Mouse (Mus musculus) intestine, postnatal 0 days (tissue): Measurements from ENCODE around the gene Cfap161. TPM values are rescaled to one million over a fixed set of nuclear protein-coding genes. Genes with fewer than 3 reads are reported as not detected.

ENCODE experiments used
- ATAC-seq: fragments of 200-750 bp; cut with Nextera tagmentation; 2 replicates; pipeline ENCODE4 v1.8.0; 2017; ENCODE audit warnings: mild to moderate bottlenecking, moderate TSS enrichment, moderate library complexity
- H3K27ac ChIP-seq: fragments of 300-500 bp; sonication (generic); 2 replicates; pipeline ENCODE4 v1.5.1; 2014; ENCODE audit warnings: mild to moderate bottlenecking, low read depth, low read length, moderate library complexity
- H3K27me3 ChIP-seq: fragments of 300-500 bp; sonication (generic); replicated peaks from 2 replicates; pipeline ENCODE4 v1.6.1; 2014; ENCODE audit warnings: low read length, mixed read lengths; ENCODE audit not compliant: control insufficient read depth, insufficient read depth
- H3K36me3 ChIP-seq: fragments of 300-500 bp; sonication (generic); 2 replicates; pipeline ENCODE4 v1.6.1; 2014; ENCODE audit warnings: mild to moderate bottlenecking, moderate library complexity; ENCODE audit not compliant: control insufficient read depth, insufficient read depth
- H3K4me1 ChIP-seq: fragments of 300-500 bp; sonication (generic); replicated peaks from 2 replicates; pipeline ENCODE4 v1.6.1; 2014; ENCODE audit warnings: antibody characterized with exemption, low read length, mixed read lengths; ENCODE audit not compliant: control insufficient read depth, insufficient read depth
- H3K4me2 ChIP-seq: fragments of 300-500 bp; sonication (generic); replicated peaks from 2 replicates; pipeline ENCODE4 v1.6.1; 2014; ENCODE audit warnings: low read depth, mild to moderate bottlenecking, moderate library complexity
- H3K4me3 ChIP-seq: fragments of 300-500 bp; sonication (generic); 2 replicates; pipeline ENCODE4 v1.5.1; 2014; ENCODE audit warnings: low read depth, low read length
- H3K9ac ChIP-seq: fragments of 300-500 bp; sonication (generic); 2 replicates; pipeline ENCODE4 v1.6.1; 2014; ENCODE audit warnings: mild to moderate bottlenecking, low read depth, low read length
- H3K9me3 ChIP-seq: fragments of 300-500 bp; sonication (generic); 2 replicates; pipeline ENCODE4 v1.6.1; 2016; ENCODE audit warnings: mixed run types; ENCODE audit not compliant: control insufficient read depth
- CTCF ChIP-seq: sonication (generic); IDR thresholded peaks from 2 replicates; pipeline ENCODE4 v1.5.1; 2016; ENCODE audit warnings: low read depth, mild to moderate bottlenecking, control low read depth, antibody characterized with exemption, moderate library complexity
- WGBS: fragments of 180-500 bp; shearing (Covaris S2); extraction: QIAGEN DNeasy Blood & Tissue Kit; methylation state at CpG from one replicate; pipeline ENCODE4 v1.1.7; 2014; 5-methylcytosine and 5-hydroxymethylcytosine counted together
- polyA plus RNA-seq: library from polyadenylated mRNA; unstranded; fragments of >200 nt; fragmentation: Nextera tagmentation; extraction: Ambion mirVana; gene quantifications from 2 replicates; pipeline ENCODE4 v1.2.1, GENCODE M21; 2015

The Cfap161 gene
- polyA plus RNA-seq, result not detected in 2 replicates

GRCm38 (mm10) chr7:83794705-83795104, at the start of gene Cfap161:
Gene Cfap161, minus strand, starts transcription at chr7:83794880.
- WGBS, result 10% methylated on average over 14 of the region's 14 CpGs
- no peak within 1 kb of the TSS for H3K4me2 ChIP-seq
- ATAC-seq, result peak; percentile 38; the same call in 1 of the 2 replicates

DNA sequence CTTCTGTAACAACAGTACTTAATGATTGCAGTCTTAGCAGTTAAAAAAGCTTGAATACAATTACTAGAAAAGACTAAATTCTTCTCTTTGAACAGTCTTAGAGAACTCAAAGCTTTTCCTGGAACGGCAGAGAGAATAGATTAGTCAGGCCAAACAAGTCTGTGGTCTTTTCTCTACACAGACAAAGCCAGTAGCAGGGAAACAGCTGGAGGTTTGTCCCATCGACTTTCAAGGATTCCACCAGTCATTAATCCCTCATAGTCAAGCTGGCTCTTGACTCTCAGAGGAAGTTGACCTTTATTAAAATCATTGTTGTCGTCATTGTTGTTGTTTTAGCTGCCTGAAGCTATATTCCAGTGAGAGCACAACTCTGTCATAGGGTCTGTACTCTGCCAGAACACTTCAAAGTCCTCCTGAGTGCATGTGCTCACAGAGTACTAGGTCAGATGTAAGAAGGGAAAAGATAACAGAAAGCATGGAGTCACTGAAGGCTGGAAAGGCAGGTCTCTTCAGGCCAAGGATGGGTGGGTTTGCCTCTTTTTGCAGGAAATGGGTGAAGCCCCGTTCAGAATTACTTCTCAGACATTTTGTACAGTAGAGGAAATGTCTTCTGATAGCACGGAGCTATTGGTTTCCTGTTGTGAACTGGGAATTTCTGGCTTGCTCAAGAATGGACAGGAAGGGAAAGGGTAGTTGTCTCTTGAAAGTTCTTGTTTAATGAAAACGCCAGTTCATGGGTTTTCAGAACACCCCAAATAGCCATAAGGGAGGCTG, 48.0 kb upstream of the Cfap161 start:
- WGBS, result 53% methylated on average over 6 of the region's 6 CpGs
- Histone ChIP-seq H3K9ac (no peak overlapping the region), H3K27ac (peak overlapping the region; percentile 4; the same call in 1 of the 2 replicates), H3K4me2 (no peak overlapping the region), H3K4me1 (peaks cover 12% of the 10 kb centered on the region), H3K36me3 (no peaks in the 10 kb centered on the region), H3K9me3 (no peaks in the 10 kb centered on the region), H3K27me3 (no peaks in the 10 kb centered on the region), H3K4me3 (no peak overlapping the region)
- no peak for ATAC-seq
- no peak for TF ChIP-seq CTCF

More at GRCm38 (mm10) chr7:83794705-83795104, at the start of gene Cfap161:
- no peak within 1 kb of the TSS for H3K27ac ChIP-seq
- H3K9ac ChIP-seq, result no peak within 1 kb of the TSS
- TF ChIP-seq CTCF, result no peak
- no peak within 1 kb of the TSS for H3K4me3 ChIP-seq
- H3K27me3 ChIP-seq, result no peaks in the 10 kb centered on the region
- H3K9me3 ChIP-seq, result no peaks in the 10 kb centered on the region
- no peaks in the 10 kb centered on the region for H3K36me3 ChIP-seq
- H3K4me1 ChIP-seq, result no peaks in the 10 kb centered on the region; the same call in 1 of the 2 replicates

- no peaks in the 10 kb centered on the region for H3K27me3 ChIP-seq
- 78% methylated on average over 2 of the region's 2 CpGs for WGBS
- no peak for ATAC-seq
- TF ChIP-seq CTCF, result no peak
- no peaks in the 10 kb centered on the region for H3K9me3 ChIP-seq
- H3K36me3 ChIP-seq, result no peaks in the 10 kb centered on the region
- no peak overlapping the region for H3K27ac ChIP-seq
- H3K4me2 ChIP-seq, result no peak overlapping the region
- H3K4me3 ChIP-seq, result no peak overlapping the region
- no peak overlapping the region for H3K9ac ChIP-seq
- 0 out of 2 replicates have a peak, but pooled peaks cover 3% of the 10 kb centered on the region for H3K4me1 ChIP-seq
These were observed 45.4 kb upstream of the Cfap161 start for GRCm38 (mm10) chr7:83840076-83840475.

GRCm38 (mm10) chr7:83838525-83839224, 44.0 kb upstream of the Cfap161 start:
- 69% methylated on average over 5 of the region's 5 CpGs for WGBS
- H3K4me3 ChIP-seq, result no peak overlapping the region
- no peak for TF ChIP-seq CTCF
- H3K4me1 ChIP-seq, result peaks cover 6% of the 10 kb centered on the region; the same call in 1 of the 2 replicates
- ATAC-seq, result no peak
- H3K27me3 ChIP-seq, result no peaks in the 10 kb centered on the region
- H3K9me3 ChIP-seq, result no peaks in the 10 kb centered on the region
- no peak overlapping the region for H3K27ac ChIP-seq
- no peaks in the 10 kb centered on the region for H3K36me3 ChIP-seq
- no peak overlapping the region for H3K9ac ChIP-seq
- H3K4me2 ChIP-seq, result no peak overlapping the region

- H3K27me3 ChIP-seq, result no peaks in the 10 kb centered on the region
- no peaks in the 10 kb centered on the region for H3K36me3 ChIP-seq
- H3K9ac ChIP-seq, result no peak overlapping the region
- TF ChIP-seq CTCF, result no peak
- no peak for ATAC-seq
- no peak overlapping the region for H3K4me2 ChIP-seq
- 85% methylated on average over 7 of the region's 7 CpGs for WGBS
- H3K9me3 ChIP-seq, result no peaks in the 10 kb centered on the region
- H3K4me1 ChIP-seq, result peaks cover 2% of the 10 kb centered on the region; the same call in 1 of the 2 replicates
- H3K27ac ChIP-seq, result no peak overlapping the region
- H3K4me3 ChIP-seq, result no peak overlapping the region
These were observed 34.7 kb upstream of the Cfap161 start for GRCm38 (mm10) chr7:83829355-83829754.

DNA sequence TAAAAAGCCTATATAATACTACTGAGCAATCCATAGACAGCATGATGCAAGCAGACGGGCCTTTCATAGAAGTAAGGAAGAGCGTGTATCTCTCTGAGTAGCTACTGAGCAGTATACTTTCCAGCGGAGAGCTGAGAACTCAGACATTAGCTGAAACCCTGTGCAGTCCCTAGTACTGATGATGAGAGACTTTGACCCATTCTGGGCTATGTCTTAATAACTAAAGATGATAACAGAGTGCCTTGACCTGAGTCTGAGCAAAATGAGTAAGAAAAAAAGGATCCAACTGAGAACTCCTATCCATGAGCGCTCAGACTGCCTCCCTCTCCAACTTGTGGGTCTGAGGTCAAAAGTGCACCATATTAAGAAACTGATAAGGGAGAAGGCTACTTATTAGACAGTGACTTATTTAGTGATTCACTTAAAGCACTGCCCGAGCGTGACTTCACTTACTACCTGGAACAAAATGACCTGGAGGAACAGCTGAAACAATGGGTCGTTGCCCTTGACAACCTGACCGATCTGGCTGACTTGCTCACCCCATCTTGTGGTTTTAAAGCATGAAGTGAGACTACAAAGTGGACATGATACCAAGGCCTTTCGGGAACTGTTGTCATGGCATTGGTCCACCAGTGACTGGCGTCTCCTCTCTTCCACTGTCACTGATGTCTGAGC, 32.9 kb upstream of the Cfap161 start:
- H3K27ac ChIP-seq, result no peak overlapping the region
- no peaks in the 10 kb centered on the region for H3K27me3 ChIP-seq
- no peaks in the 10 kb centered on the region for H3K9me3 ChIP-seq
- ATAC-seq, result peak; percentile 81
- H3K4me2 ChIP-seq, result no peak overlapping the region
- H3K36me3 ChIP-seq, result no peaks in the 10 kb centered on the region
- H3K4me1 ChIP-seq, result no peaks in the 10 kb centered on the region; the same call in 1 of the 2 replicates
- no peak for TF ChIP-seq CTCF
- H3K4me3 ChIP-seq, result no peak overlapping the region
- no peak overlapping the region for H3K9ac ChIP-seq
- WGBS, result 52% methylated on average over 10 of the region's 10 CpGs
